Mouse (Mus musculus): ENCODE data around the gene Fut7. TPM values are rescaled to one million over a fixed set of nuclear protein-coding genes. Genes with fewer than 3 reads are reported as not detected.

Fut7 gene
- polyA plus RNA-seq, 1 experiment from 2014 or later: 1.3 TPM

GRCm38 (mm10) chr2:25430395-25431233 is 7.5 kb downstream of the Fut7 start:
- Histone ChIP-seq H3K4me3 (ENCODE audit: inconsistent target) (no peak overlapping the region), H3K79me2 (ENCODE audit: inconsistent target) (no peaks in the 10 kb centered on the region), H3K36me3 (ENCODE audit: inconsistent target) (no peaks in the 10 kb centered on the region), H3K27ac (no peak overlapping the region)
- WGBS (ENCODE audit: missing documents): 92% methylated on average over 17 of the region's 17 CpGs

- Histone ChIP-seq H3K36me3 (ENCODE audit: inconsistent target) (no peaks in the 10 kb centered on the region), H3K4me3 (ENCODE audit: inconsistent target) (no peak overlapping the region), H3K79me2 (ENCODE audit: inconsistent target) (no peaks in the 10 kb centered on the region), H3K27ac (no peak overlapping the region)
- WGBS (ENCODE audit: missing documents): 92% methylated on average over 6 of the region's 6 CpGs
Observed at GRCm38 (mm10) chr2:25431308-25431855, 8.3 kb downstream of the Fut7 start.

- Histone ChIP-seq H3K36me3 (ENCODE audit: inconsistent target) (no peaks in the 10 kb centered on the region), H3K79me2 (ENCODE audit: inconsistent target) (no peaks in the 10 kb centered on the region), H3K4me3 (ENCODE audit: inconsistent target) (no peak overlapping the region), H3K27ac (no peak overlapping the region)
- WGBS (ENCODE audit: missing documents): 91% methylated on average over 11 of the region's 11 CpGs
Observed at GRCm38 (mm10) chr2:25432326-25433098, 9.4 kb downstream of the Fut7 start.

GRCm38 (mm10) chr2:25433101-25433500 is 10.0 kb downstream of the Fut7 start:
- no peak overlapping the region for H3K4me3 ChIP-seq (ENCODE audit: inconsistent target)
- H3K36me3 ChIP-seq (ENCODE audit: inconsistent target): no peaks in the 10 kb centered on the region
- WGBS (ENCODE audit: missing documents): 95% methylated on average over 15 of the region's 17 CpGs
- no peaks in the 10 kb centered on the region for H3K79me2 ChIP-seq (ENCODE audit: inconsistent target)
- H3K27ac ChIP-seq: no peak overlapping the region

GRCm38 (mm10) chr2:25434292-25434691 is 11.2 kb downstream of the Fut7 start:
- 92% methylated on average over 8 of the region's 8 CpGs for WGBS (ENCODE audit: missing documents)
- no peaks in the 10 kb centered on the region for H3K36me3 ChIP-seq (ENCODE audit: inconsistent target)

GRCm38 (mm10) chr2:25436286-25436820 is 13.3 kb downstream of the Fut7 start:
- WGBS (ENCODE audit: missing documents): 97% methylated on average over 10 of the region's 10 CpGs
- Histone ChIP-seq H3K27ac (no peak overlapping the region), H3K36me3 (ENCODE audit: inconsistent target) (no peaks in the 10 kb centered on the region)

More at GRCm38 (mm10) chr2:25434292-25434691, 11.2 kb downstream of the Fut7 start:
- Histone ChIP-seq H3K4me3 (ENCODE audit: inconsistent target) (no peak overlapping the region), H3K27ac (no peak overlapping the region), H3K79me2 (ENCODE audit: inconsistent target) (no peaks in the 10 kb centered on the region)

GRCm38 (mm10) chr2:25441067-25441466 is 18.0 kb downstream of the Fut7 start:
- Histone ChIP-seq H3K79me2 (ENCODE audit: inconsistent target) (no peaks in the 10 kb centered on the region), H3K4me3 (ENCODE audit: inconsistent target) (no peak overlapping the region), H3K36me3 (ENCODE audit: inconsistent target) (peaks cover 17% of the 10 kb centered on the region; the same call in 1 of the 2 replicates), H3K27ac (no peak overlapping the region)
- 96% methylated on average over 18 of the region's 20 CpGs for WGBS (ENCODE audit: missing documents)

More at GRCm38 (mm10) chr2:25436286-25436820, 13.3 kb downstream of the Fut7 start:
- Histone ChIP-seq H3K79me2 (ENCODE audit: inconsistent target) (no peaks in the 10 kb centered on the region), H3K4me3 (ENCODE audit: inconsistent target) (no peak overlapping the region)

- WGBS (ENCODE audit: missing documents): 93% methylated on average over 12 of the region's 14 CpGs
- Histone ChIP-seq H3K27ac (no peak overlapping the region), H3K79me2 (ENCODE audit: inconsistent target) (no peaks in the 10 kb centered on the region), H3K36me3 (ENCODE audit: inconsistent target) (peaks cover 17% of the 10 kb centered on the region; the same call in 1 of the 2 replicates), H3K4me3 (ENCODE audit: inconsistent target) (no peak overlapping the region)
Observed at GRCm38 (mm10) chr2:25442682-25443081, 19.6 kb downstream of the Fut7 start.

- 35% methylated on average over 8 of the region's 8 CpGs for WGBS (ENCODE audit: missing documents)
- H3K36me3 ChIP-seq (ENCODE audit: inconsistent target): no peaks in the 10 kb centered on the region
- no peak overlapping the region for H3K4me3 ChIP-seq (ENCODE audit: inconsistent target)
- no peaks in the 10 kb centered on the region for H3K79me2 ChIP-seq (ENCODE audit: inconsistent target)
- H3K27ac ChIP-seq: no peak overlapping the region
Observed at GRCm38 (mm10) chr2:25450853-25451647, 28.0 kb downstream of the Fut7 start.

GRCm38 (mm10) chr2:25452951-25453350 is 29.9 kb downstream of the Fut7 start:
- Histone ChIP-seq H3K4me3 (ENCODE audit: inconsistent target) (no peak overlapping the region), H3K79me2 (ENCODE audit: inconsistent target) (no peaks in the 10 kb centered on the region), H3K36me3 (ENCODE audit: inconsistent target) (no peaks in the 10 kb centered on the region), H3K27ac (no peak overlapping the region)
- WGBS (ENCODE audit: missing documents): 100% methylated on average over 1 of the region's 1 CpGs

- Histone ChIP-seq H3K27ac (no peak within 1 kb of the TSS), H3K4me3 (ENCODE audit: inconsistent target) (no peak within 1 kb of the TSS), H3K36me3 (ENCODE audit: inconsistent target) (no peaks in the 10 kb centered on the region), H3K79me2 (ENCODE audit: inconsistent target) (no peaks in the 10 kb centered on the region)
- 89% methylated on average over 14 of the region's 14 CpGs for WGBS (ENCODE audit: missing documents)
Observed at GRCm38 (mm10) chr2:25456205-25456953, 33.3 kb downstream of the Fut7 start, which contains the start of gene Clic3. TSS of gene Clic3 (plus strand) at chr2:25456838.

- Histone ChIP-seq H3K4me3 (ENCODE audit: inconsistent target) (no peak overlapping the region), H3K79me2 (ENCODE audit: inconsistent target) (no peaks in the 10 kb centered on the region), H3K36me3 (ENCODE audit: inconsistent target) (no peaks in the 10 kb centered on the region), H3K27ac (no peak overlapping the region)
- WGBS (ENCODE audit: missing documents): 97% methylated on average over 9 of the region's 9 CpGs
Observed at GRCm38 (mm10) chr2:25457022-25457896, 34.2 kb downstream of the Fut7 start.

GRCm38 (mm10) chr2:25458911-25459310 is 35.8 kb downstream of the Fut7 start:
- 86% methylated on average over 5 of the region's 5 CpGs for WGBS (ENCODE audit: missing documents)

More at GRCm38 (mm10) chr2:25458911-25459310, 35.8 kb downstream of the Fut7 start:
- Histone ChIP-seq H3K4me3 (ENCODE audit: inconsistent target) (no peak overlapping the region), H3K27ac (no peak overlapping the region), H3K79me2 (ENCODE audit: inconsistent target) (no peaks in the 10 kb centered on the region), H3K36me3 (ENCODE audit: inconsistent target) (no peaks in the 10 kb centered on the region)

All from macrophage (primary cell).